Mouse (Mus musculus) olfactory bulb, adult 2 months (tissue): Measurements from ENCODE around the gene Tspan18. TPM values are rescaled to one million over a fixed set of nuclear protein-coding genes. Genes with fewer than 3 reads are reported as not detected.

Experiments used
- H3K27ac ChIP-seq: fragments of 200-500 bp; 2 replicates; pipeline ENCODE4 v1.5.1; 2012; ENCODE audit warnings: low read depth, low read length; ENCODE audit not compliant: insufficient read depth
- H3K4me1 ChIP-seq: fragments of 200-500 bp; 2 replicates; pipeline ENCODE4 v1.6.1; 2012; ENCODE audit warnings: low read length; ENCODE audit not compliant: control insufficient read depth, insufficient read depth
- H3K4me3 ChIP-seq: fragments of 200-500 bp; 2 replicates; pipeline ENCODE4 v1.5.1; 2012; ENCODE audit warnings: mild to moderate bottlenecking, low read depth, low read length, moderate library complexity; ENCODE audit not compliant: insufficient read depth
- CTCF ChIP-seq: fragments of 200-500 bp; IDR thresholded peaks from 2 replicates; pipeline ENCODE4 v1.5.1; 2012; ENCODE audit warnings: low read depth, mild to moderate bottlenecking, low read length, moderate library complexity; ENCODE audit not compliant: insufficient read depth
- POLR2A ChIP-seq: fragments of 200-500 bp; IDR thresholded peaks from 2 replicates; pipeline ENCODE4 v1.6.1; 2012; ENCODE audit warnings: mild to moderate bottlenecking, low read depth, low read length, moderate library complexity; ENCODE audit not compliant: insufficient read depth
- WGBS: fragments of 180-500 bp; shearing (Covaris S2); methylation state at CpG from one replicate; pipeline ENCODE4 v1.1.7; 2018; 5-methylcytosine and 5-hydroxymethylcytosine counted together
- polyA plus RNA-seq: library from polyadenylated mRNA; stranded (reverse); fragments of >200 nt; gene quantifications from 2 replicates; pipeline ENCODE4 v1.2.4, GENCODE M21; 2012; ENCODE audit warnings: low replicate concordance; ENCODE audit not compliant: missing spikeins, insufficient read depth, insufficient read length

The Tspan18 gene
- polyA plus RNA-seq, 1 experiment = not detected

DNA sequence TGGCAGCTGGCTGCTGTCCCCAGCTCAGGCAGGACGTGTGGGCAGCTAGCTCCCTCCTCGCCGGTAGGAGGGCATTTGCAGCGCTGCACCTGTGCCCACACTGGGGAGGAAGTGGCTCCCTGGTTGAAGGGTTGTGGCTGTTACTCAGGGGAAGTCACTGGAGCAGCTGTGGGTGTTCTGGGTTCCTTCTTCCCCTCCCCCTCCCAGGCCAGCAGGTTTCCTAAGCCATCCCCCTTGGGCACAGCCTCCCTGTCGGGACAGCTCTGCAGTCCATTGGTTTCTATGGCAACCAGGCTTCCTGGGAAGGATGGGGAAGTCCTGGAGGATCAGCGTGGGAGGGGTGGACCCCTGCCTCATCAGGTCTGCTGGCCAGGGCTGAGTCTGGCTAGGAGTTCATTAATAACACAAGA lies 141.6 kb downstream of the Tspan18 start:
- TF ChIP-seq CTCF (no peak), POLR2A (no peak)
- no peak overlapping the region for H3K4me3 ChIP-seq

DNA sequence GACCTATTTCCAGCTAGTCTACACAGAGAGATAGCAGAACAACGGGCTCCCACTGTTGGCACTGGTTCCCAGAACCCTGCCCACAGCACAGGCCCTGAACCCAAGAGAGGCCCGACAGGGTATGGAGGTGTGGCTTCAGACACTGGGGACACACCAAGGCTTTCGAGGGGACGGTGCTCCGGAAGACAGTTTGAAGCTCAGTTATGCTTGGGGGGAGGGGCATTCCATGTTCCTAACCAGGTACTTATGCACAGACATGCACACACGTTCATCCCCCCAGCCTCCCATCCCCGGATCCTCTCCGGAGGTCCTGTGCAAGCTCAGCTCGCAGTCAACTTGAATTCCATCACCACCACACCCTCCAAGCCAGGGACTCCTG lies 142.1 kb downstream of the Tspan18 start:
- TF ChIP-seq POLR2A (no peak), CTCF (no peak)
- Histone ChIP-seq H3K4me1 (peaks cover 37% of the 10 kb centered on the region), H3K27ac (no peak overlapping the region), H3K4me3 (no peak overlapping the region)
- WGBS = 74% methylated on average over 9 of the region's 9 CpGs

More for the DNA sequence above, 141.6 kb downstream of the Tspan18 start:
- Histone ChIP-seq H3K27ac (no peak overlapping the region), H3K4me1 (peaks cover 37% of the 10 kb centered on the region)
- WGBS = 32% methylated on average over 6 of the region's 6 CpGs

DNA sequence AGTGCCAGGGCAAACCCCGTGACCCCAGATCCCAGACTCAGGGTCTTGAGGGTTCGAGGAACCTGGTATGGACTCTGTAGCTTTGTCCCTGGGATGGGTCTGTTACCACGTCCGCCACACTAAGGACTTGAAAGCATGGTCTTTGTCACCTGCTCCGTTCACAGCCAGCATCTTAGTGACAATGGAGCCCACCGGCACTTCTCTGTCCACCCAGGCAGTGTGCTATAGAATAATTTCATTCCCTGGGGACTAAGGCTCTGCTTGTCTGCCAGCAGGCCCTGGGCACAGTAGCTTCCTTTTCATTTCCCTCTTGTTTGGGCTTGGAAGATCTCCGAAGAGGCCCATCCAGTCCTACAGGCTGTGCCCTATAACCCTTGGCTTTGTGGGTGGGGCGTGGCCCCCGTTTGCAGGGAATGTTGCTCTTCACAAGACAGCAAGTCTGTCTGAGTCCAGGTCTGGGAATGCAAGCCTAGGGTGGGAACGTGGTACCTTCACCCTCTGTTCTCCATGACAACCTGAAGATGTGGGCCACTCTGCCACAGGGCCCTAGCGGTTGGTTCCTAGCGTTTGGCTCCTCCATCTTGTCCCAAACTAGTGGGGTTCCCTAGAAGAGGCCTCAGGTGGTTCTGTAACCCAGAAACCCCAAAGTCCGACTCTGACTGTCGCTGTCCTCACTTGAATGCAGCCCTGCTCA lies 142.7 kb downstream of the Tspan18 start:
- Histone ChIP-seq H3K4me3 (no peak overlapping the region), H3K27ac (no peak overlapping the region; the same call in 1 of the 2 replicates), H3K4me1 (peaks cover 37% of the 10 kb centered on the region)
- 88% methylated on average over 14 of the region's 14 CpGs for WGBS
- TF ChIP-seq POLR2A (no peak), CTCF (no peak)

DNA sequence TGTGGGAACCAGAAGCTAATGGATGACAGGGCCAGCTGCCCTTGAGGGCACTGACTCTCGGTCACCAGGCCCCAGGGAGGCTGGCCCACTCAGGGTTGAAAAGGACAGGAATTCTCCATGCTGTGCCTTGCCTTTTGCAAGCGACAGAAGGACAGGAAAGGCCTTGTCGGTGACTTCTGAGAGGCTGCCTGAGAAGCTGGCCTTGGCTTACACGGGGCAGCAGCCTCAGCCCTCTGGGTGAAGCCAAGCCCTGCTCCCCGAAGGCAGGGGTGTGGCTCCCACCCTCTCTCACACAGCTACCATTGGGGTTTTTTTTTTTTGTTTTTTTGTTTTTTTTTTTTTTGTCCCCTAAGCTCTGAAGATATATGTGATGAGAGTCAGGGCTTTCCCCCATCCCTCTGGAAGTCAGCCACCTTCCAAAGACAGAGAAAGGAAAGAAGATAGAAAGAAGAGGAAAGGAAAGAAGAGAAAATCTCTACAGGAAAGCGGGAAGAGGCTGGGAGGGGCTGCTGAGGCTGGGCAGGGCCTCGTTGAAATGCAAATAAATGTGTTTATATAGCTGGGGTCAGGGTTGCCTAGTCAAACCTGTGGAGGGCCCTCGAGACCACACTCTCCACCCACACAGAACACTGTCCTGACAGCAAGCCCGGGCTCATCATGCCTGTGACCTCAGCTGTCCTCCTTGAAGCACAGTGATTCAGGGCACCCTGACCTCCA lies 143.4 kb downstream of the Tspan18 start:
- Histone ChIP-seq H3K27ac (no peak overlapping the region), H3K4me3 (no peak overlapping the region), H3K4me1 (peaks cover 37% of the 10 kb centered on the region)
- TF ChIP-seq CTCF = no peak
- no peak for TF ChIP-seq POLR2A
- 69% methylated on average over 9 of the region's 9 CpGs for WGBS

DNA sequence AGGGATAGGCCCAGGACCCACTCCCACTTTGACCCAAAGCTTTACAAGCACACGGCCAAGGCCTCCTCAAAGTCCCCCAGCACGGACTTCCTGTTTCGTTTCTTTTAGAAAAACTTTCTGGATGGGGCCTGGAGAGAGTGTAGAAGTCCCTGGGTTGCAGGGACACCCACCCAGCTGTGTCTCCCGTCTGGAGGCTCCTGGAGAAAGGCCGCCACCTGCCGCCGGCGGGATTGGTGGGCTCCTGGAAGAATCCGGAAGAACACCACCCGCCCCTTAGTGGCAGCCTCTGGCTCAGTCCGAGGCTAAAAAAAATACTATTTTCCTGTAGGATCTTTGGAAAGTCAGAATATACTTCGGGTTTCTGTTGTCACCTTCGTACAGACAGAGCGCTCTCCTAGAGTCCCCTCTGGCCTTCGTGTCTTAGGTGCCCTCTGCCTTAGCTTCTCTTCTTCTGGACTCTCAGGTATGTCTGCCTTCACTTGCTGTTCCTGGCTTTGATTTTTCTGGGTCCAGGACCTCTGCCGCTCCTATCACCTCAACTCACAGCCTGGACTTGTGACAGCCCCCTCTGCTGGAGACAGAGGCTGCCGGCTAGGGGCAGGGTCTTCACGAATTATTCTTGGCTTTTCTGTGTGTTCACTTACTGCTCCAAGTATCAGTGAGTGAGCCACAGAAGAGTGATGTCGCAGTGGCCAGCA lies 145.4 kb downstream of the Tspan18 start:
- WGBS = 14% methylated on average over 19 of the region's 19 CpGs
- TF ChIP-seq POLR2A (no peak), CTCF (peak; percentile 37; the same call in 1 of the 2 replicates)
- no peak overlapping the region for H3K27ac ChIP-seq
- H3K4me1 ChIP-seq = peaks cover 29% of the 10 kb centered on the region
- H3K4me3 ChIP-seq = peak overlapping the region; percentile 70

DNA sequence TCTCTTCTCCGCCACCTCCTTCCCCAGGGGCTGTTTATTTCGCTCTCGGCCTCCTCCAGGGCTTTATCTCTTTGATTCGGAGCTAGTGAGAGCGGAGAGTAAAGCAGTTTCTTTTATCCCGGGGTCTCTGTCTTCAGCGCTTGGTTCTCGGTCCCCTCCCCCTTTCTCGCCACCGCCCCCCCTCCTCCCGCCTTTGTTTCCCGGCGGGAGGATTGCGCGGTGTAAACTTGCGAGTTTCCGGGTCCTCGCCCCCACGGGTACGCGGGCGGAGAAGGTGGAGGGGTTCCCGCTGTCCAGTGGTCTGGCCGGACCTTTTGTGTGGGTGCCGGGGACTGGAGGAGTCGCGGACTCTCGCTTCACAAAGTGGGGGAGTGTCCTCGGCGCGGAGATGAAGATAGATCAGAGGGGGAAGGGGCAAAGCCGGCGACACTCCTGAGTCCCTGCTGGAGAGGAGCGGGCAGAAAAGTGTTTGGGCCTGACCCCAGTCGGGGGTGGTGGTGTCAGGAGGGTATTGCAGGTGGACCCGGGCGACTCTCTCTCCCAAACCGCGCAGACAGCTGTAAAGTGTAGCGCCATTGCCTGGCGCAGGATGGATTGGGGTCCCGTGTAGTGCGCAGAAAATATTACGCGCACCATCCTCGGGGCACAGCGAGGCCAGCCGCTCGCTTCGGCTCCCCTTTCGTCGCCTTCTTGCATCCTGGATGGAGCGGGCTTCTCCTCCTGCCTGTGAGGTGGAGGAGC lies 146.1 kb downstream of the Tspan18 start:
- TF ChIP-seq POLR2A = no peak
- no peak for TF ChIP-seq CTCF
- Histone ChIP-seq H3K4me1 (peaks cover 27% of the 10 kb centered on the region), H3K27ac (no peak overlapping the region), H3K4me3 (peak overlapping the region; percentile 70)
- 1% methylated on average over 53 of the region's 53 CpGs for WGBS

DNA sequence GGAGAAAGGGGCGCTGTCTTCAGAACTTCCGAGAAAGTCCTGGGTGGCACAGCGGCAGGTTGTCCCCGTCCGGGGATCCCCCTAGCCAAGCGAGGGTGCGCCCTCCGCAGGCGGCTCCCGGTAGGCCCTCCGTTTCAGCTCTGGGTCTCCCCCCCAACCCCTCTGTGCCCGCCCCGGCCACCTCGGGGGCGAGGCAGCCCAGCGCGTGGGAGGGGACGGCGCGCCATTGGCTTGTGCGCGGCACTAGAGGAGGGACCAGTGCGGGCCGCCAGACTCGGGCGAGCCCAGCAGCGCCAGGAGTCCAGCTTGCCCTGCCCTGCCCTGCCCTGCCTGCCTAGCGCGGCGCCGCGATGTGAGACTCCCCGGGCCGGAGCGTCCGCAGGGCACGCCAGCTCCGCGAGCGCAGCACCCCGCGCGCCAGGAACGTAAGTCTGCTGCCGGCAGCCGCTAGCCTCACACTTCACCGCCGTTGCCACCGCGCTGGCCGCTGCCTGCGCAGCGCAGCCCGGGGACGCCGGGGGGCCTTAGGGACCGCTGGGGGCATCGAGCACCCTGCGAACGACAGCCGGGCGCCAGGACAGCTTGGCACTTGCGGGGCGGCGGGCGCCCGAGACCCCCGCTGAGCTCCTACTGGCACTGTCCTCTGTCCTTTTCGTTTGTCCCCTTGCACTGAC lies 146.8 kb downstream of the Tspan18 start, which contains the start of gene Trp53i11:
Gene Trp53i11 (plus strand): TSS at position 226 of the 674 bp plus-strand sequence.
- TF ChIP-seq POLR2A (peak; percentile 38; the same call in 1 of the 2 replicates), CTCF (peak; percentile 24; the same call in 1 of the 2 replicates)
- H3K27ac ChIP-seq = no peak within 1 kb of the TSS
- peak within 1 kb of the TSS; percentile 70 for H3K4me3 ChIP-seq
- peaks cover 29% of the 10 kb centered on the region for H3K4me1 ChIP-seq
- under 1% methylated on average over 68 of the region's 69 CpGs for WGBS

DNA sequence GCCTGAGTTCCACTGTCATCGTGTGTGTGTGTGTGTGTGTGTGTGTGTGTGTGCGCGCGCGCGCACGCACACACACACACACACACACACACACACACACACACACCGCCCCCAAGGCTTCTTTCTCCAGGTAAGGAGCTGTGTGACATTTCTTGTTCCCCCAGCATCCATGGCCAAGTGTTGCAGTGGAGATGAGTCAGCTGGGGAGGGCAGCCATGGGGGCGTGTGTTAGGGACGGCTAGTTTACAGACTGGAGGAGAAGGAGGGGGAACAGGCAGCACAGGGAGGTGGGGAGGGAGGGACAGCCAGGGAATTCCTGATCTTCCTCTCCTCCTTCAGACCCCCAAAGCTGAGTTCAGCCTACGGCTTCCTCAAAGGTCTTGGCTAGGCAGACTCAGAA lies 151.4 kb downstream of the Tspan18 start:
- WGBS = 68% methylated on average over 11 of the region's 11 CpGs
- no peak overlapping the region for H3K4me3 ChIP-seq

More for the DNA sequence above, 151.4 kb downstream of the Tspan18 start:
- no peak for TF ChIP-seq POLR2A
- TF ChIP-seq CTCF = no peak
- peaks cover 32% of the 10 kb centered on the region for H3K4me1 ChIP-seq
- no peak overlapping the region for H3K27ac ChIP-seq
